Mouse (Mus musculus) left cerebral cortex, postnatal 10 days (tissue): ENCODE measurements around the gene Nae1. TPM values are rescaled to one million over a fixed set of nuclear protein-coding genes. Genes with fewer than 3 reads are reported as not detected.
A peak's percentile ranks its signal among the peaks of the same experiment; 100 is the strongest.

Experiments used
- DNase-seq, 2 experiments: peaks; one replicate each; pipeline ENCODE4 v3.0.0; 2021 to 2022; ENCODE audit warnings: low spot score in 2 of 2, mixed read lengths in 1 of 2; ENCODE audit errors: extremely low spot score in 1 of 2
- intact Hi-C: fragments of 180-260 bp; cut with DNase I; formaldehyde crosslinking; loops from one replicate; pipeline ENCODE4 v1.15.1; 2025
- total RNA-seq, 2 experiments: library from RNA; stranded (reverse); gene quantifications; 2 replicates each; pipeline ENCODE4 v1.2.3; 2021

Nae1 gene
- total RNA-seq, 2 experiments from 2014 or later, result 48.8 to 50.7 TPM

DNA sequence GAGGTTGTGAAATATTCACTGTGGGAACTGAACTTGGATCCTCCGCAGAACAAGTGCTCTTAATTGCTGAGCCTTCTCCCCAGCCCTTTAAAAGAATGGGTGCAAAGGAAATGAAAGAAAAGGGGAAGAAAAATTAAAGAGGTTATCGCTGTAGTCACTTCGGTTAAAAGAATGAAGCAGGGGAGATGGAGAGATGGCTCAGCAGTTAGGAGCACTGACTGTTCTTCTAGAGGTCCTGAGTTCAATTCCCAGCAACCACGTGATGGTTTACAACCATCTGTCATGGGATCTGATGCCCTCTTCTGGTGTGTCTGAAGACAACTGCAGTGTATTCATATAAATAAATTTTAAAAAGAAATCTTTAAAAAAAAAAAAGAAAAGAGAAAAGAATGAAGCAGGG lies 1.6 kb upstream of the Nae1 start:
- intact Hi-C loops, result loop anchor here (5.0 kb wide), 1 partner anchor 36 kb away; no protein-coding TSS in a partner anchor

DNA sequence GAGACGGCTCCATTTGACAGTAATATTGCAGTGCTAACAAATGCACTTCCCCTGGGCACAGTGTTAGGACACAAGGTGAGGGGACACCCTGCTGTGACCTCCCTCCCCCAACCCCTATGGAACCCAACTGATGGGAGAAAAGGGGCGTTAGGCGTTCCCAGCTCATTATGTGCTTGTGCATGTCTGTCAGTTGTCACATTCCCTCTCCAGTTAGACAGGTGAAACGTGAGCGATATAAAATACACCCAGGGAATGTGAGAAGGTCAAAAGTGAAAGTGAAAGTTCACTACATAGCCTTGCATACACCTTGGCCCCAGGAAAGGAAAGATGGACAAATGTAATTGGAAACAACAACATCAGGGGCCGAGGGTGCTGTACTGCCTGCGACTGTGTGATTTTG lies 941 bp upstream of the Nae1 start:
- DNase-seq, result no peak
- intact Hi-C loops, result loop anchor here (5.0 kb wide), 1 partner anchor 37 kb away; no protein-coding TSS in a partner anchor

More for the DNA sequence above, 1.6 kb upstream of the Nae1 start:
- DNase-seq, result no peak

DNA sequence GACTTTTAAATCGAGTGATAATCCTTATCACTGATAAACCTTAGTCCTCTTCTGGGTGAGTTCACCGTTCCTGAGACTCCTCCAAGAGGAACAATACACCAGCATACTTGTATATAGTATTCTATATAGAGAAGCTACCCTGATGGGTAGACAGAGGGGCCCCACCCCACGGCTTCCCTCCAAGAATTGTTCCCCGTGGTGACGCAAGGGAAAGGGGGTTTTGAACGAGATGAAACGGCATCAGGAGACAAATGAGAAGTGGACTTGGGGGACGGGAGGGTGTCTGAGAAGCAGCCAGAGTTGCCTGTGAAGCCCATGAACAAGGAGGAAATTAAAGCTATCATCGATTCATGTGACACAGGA lies 323 bp upstream of the Nae1 start:
- intact Hi-C loops, result loop anchor here (5.0 kb wide), 2 partner anchors 38 to 97 kb away; no protein-coding TSS in a partner anchor
- no peak for DNase-seq

DNA sequence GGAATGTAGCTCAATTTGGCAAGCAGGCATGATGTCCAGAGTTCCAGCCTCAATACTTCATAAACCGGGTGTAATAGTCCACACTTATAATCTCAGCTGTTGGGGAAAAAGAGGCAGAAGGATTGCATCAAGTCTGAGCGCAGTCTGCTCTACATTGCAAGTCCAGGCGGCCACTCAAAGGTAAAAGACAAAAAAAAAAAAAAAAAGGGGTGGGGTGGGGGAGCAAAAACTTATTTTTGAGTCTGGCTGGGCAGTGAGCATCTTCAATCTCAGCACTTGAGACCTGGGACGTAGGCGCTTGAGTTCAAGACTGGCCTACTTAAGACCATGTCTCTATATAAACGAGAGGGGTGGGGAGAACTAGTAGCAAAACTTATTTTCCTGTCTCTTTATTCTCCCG lies 886 bp downstream of the Nae1 start:
- no peak for DNase-seq
- intact Hi-C loops, result loop anchor here (5.0 kb wide), 1 partner anchor 96 kb away; no protein-coding TSS in a partner anchor

DNA sequence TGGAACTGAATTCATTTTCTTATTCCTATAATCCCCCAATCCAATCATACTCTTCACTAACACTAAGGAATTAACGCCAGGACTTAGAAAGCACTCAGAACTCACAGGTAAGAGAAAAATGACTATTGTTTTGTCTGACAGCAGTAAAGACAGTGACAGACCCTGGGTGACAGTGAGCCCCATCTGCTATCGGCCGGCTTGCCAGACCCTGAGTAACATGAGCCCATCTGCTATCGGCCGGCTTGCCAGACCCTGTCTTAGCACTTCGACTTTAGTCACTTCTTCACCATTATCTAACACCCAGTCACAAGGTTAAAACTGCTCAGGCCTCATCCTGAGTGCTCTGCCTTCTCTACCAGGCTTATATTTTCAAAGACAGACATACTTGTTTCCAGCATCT lies 4.8 kb downstream of the Nae1 start:
- intact Hi-C loops, result loop anchor here (5.0 kb wide), 1 partner anchor 92 kb away; no protein-coding TSS in a partner anchor

DNA sequence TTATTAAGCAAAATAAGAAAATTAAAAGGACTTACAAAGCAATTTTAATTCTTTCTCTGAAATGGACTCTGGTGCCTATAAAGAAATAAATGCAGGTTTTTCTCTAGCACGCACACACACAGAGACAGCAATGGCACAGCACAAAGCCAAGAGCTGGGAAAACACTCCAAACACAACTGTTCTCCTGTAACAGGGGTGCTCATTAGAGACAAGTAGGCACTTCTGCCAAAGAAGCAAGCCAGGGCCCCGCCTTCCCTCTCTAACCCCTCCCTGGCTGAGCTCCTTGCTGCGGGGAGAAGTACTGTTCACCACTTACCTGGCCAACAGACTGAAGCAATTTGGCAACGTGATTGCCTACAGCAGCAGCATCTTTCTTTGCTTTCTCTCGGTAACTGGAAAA lies 16.6 kb downstream of the Nae1 start:
- intact Hi-C loops, result loop anchor here (5.0 kb wide), 1 partner anchor 81 kb away; no protein-coding TSS in a partner anchor
- no peak for DNase-seq

More for the DNA sequence above, 4.8 kb downstream of the Nae1 start:
- DNase-seq, result no peak

DNA sequence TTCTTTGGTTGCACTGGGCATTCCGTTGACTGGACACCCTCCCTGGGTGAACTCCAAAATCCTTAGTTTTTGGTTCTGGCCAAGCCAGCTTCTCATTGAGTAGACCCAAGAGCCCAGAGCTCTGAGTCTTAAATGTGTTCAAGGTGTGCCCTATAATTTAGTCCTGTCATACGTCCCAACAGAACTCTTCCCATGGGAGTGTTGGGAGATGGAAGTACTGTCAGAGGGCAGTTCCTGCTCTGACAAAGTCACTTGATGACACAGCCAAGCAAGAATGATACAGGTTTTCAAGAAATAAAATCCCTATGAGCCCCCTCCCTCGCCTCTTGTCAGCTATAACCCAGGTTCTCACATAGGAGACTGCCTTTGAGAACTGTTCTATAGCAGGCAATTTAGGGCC lies 24.3 kb downstream of the Nae1 start:
- intact Hi-C loops, result no loop called here
- DNase-seq, result no peak

DNA sequence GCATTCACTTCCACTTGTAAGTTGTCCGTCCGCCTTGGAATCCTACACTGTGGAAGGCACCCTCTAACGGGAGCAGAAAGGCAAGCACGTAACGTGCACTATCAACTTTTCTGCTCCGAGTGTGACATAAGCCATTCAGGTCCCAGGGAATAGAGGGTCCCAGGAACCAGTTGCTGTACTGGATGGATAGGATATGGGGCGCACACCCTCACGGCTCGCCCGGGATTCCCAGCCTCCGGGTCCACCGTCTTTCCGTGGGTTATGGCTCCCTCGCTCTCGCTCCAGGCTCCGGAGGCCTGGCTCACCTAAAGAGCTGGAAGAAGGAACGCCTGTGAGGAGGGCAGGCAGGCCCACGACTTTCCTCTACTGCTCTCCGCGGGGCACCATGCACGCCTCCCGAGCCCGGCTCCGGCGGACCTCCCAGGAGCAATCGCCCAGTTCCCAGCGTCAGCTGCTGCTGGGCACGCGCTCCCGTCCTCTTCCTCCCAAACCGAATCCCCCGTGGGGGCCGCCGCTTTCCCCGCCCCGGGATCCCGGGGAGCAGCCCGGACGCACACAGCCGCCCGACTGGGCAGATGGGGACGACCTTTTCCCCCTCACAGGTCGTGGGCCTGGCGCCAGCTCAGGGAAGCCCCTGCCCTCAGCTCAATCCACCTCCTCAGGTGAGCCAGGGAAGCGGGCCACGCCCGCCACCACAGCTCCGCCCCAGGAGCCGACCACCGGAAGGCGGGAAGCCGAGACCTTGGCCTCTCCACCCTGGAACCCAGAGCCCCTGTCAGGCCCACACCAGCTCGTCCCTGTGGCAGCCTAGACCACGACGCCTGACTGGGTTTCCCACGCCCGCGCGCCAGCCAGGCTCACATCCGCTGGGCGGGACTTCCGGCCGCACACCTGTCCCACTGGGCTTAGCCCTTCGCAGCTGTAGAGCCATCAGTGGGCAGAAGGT lies 25.1 kb downstream of the Nae1 start, which contains the start of gene Terb1:
Gene Terb1 (minus strand): TSS at position 850 of the 946 bp plus-strand sequence.
- intact Hi-C loops, result loop anchor here (5.0 kb wide), 2 partner anchors 67 to 167 kb away; partner anchors contain the start of gene Dync1li2
- DNase-seq, result peak in 1 of 2 experiments; percentile 65

DNA sequence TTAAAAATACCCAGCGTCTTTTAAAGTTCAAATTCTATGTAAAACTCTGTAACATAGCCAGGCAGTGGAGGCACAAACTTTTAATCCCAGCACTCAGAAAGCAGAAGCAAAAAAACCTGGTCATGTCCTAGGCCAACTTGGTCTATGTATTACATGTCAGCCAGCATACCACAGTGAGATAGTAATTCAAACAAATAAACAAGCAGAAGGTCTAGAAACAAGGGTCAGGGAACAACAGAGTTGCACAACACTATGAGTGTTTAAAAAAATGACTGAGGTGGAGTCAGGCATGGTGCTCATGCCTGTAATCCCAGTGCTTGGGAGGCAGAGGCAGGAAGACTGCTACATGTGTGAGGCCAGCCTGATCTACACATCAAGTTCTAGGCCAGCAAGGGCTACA lies 55.3 kb downstream of the Nae1 start:
- intact Hi-C loops, result no loop called here
- no peak for DNase-seq

DNA sequence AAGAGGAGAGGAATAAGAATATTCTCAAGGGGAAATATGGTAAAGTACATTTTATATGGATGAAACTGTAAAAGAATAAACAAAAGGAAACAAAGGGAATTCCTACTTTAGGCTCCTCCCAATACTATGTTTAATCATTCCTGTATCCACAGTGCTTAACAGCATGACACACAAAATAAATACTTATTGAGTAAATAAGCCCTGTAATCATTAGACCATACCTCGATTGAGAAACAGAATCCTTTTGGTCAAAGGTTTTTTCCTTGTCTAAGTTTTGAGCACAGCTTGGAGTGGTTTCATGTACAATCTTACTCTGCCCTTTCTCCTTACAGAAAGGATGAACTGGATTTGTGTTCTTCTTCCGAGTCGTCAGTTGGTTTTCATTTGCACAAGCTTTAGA lies 62.0 kb downstream of the Nae1 start:
- intact Hi-C loops, result no loop called here
- no peak for DNase-seq

DNA sequence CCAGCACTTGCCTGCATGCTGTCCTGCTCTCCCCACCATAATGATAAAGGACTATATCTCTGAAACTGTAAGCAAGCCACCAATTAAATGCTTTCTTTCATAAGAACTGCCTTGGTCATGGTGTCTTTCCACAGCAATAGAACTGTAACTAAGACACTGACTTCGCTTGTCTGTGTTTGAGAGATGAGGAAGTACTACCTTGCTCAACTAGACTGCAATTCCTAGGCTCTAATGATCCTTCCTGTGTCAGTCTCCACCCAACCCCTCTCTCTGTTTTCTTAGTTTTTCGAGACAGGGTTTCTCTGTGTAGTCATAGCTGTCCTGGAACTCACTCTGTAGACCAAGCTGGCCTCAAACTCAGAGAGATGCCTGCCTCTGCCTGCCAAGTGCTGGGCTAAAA lies 67.0 kb downstream of the Nae1 start:
- intact Hi-C loops, result no loop called here
- no peak for DNase-seq

Other genes with a start within 250 kb of the Nae1 start
- not detected for gene Cmtm2a, start 241.5 kb downstream of the Nae1 start, total RNA-seq
- gene Gm45711, start 224.6 kb downstream of the Nae1 start, total RNA-seq, result not detected
- not detected for gene Cmtm1, start 224.5 kb downstream of the Nae1 start, total RNA-seq
- gene Gm11020, start 213.1 kb downstream of the Nae1 start, total RNA-seq, result not detected
- not detected for gene Cmtm2b, start 212.4 kb downstream of the Nae1 start, total RNA-seq
- gene Cmtm3, start 195.2 kb downstream of the Nae1 start, total RNA-seq, result 10 to 100 TPM; 13.2 to 22.8 TPM
- gene Cmtm4, start 138.8 kb downstream of the Nae1 start, total RNA-seq, result 10 to 100 TPM; 67.5 to 72.2 TPM
- gene Dync1li2, start 91.6 kb downstream of the Nae1 start, total RNA-seq, result 100 to 1,000 TPM; 204 to 207 TPM
- gene Terb1, start 24.7 kb downstream of the Nae1 start, total RNA-seq, result 1 to 10 TPM in 1 of 2 experiments, under 1 TPM in 1; 0.93 to 1.2 TPM
- gene Car7, start 52 bp upstream of the Nae1 start, total RNA-seq, result 10 to 100 TPM; 17.0 to 18.6 TPM
- 10 to 100 TPM; 10.1 to 10.4 TPM for gene Pdp2, start 56.8 kb upstream of the Nae1 start, total RNA-seq
- not detected for gene Cdh16, start 89.8 kb upstream of the Nae1 start, total RNA-seq
- 1 to 10 TPM; 4.9 to 5.3 TPM for gene Rrad, start 96.7 kb upstream of the Nae1 start, total RNA-seq
- gene Ciao2b, start 107.3 kb upstream of the Nae1 start, total RNA-seq, result 10 to 100 TPM; 28.5 to 30.7 TPM
- gene Ces2a, start 199.4 kb upstream of the Nae1 start, total RNA-seq, result not detected